Mouse (Mus musculus): ENCODE data around the gene Lrrc4c. TPM values are rescaled to one million over a fixed set of nuclear protein-coding genes. Genes with fewer than 3 reads are reported as not detected.

Lrrc4c gene
- total RNA-seq, 2 experiments from 2014 or later: 109 to 124 TPM

- DNase-seq (ENCODE audit: low spot score in 2 of 2): no peak
Observed at GRCm38 (mm10) chr2:96796681-96797385, 478.9 kb downstream of the Lrrc4c start.

DNA sequence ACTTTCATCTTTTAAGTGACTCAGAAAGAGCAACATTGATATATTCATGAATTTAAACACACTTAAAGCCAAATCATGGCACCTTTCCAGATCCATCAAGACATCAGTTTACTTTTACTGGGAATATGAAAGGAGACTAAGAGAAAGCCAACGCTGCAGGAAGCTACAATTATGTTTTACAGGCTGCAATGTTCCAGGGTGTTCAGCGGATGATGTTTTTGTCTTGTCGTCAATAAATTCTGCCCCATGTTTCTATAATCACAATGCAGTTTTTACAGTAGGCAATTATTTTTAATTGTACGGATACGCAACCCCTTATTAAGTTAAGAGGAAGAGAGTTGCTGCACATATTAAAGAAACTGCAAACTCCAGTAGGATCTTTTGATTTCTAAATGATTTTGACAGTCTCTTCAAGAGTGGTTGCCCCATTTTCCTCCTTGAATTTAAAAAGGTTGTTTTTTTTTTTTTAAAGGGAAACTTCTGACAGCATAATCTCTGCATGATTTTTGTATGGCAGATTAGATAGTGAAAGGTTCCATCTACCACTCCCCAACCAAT, 532.9 kb downstream of the Lrrc4c start:
- DNase-seq (ENCODE audit: low spot score in 2 of 2): no peak

DNA sequence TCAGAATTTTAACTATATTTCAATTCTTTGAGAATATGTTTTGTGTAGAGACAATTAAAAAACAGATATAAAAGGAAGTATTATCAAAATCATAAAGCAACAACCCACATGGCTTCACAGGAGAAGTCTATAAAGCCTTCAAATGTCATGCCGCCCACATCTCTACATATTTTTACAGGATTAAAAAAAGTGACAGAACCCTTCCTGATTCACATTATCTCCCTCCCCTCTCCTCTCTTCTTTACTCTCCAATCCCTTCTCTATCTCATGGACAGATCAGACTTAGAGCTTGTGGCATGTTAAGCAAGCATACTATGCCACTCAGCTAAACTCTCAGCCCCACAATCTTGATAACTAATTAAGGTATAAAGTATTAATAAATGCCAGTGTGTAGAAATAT, 535.8 kb downstream of the Lrrc4c start:
- no peak for DNase-seq (ENCODE audit: low spot score in 2 of 2)

DNA sequence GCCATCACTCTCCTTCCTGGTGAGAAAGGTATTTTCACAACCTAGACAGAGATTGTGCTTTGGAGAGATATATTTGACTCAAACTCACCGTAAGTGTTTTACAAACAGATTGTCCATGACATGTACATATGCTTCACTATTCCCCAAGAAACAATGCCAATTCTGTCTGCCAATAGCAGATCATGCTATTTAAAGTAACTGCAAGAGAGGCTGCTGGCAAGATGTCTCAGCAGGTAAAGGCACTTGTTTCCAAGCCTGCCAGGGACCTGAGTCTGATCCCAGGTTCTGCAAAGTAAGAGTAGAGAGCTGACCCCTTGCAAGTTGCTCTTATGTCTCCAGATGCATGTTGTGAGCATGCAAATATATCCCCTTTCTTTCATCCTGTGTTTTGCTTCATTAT, 558.1 kb downstream of the Lrrc4c start:
- DNase-seq (ENCODE audit: low spot score in 2 of 2): no peak

- DNase-seq (ENCODE audit: low spot score in 2 of 2): no peak
Observed at GRCm38 (mm10) chr2:96949531-96949930, 631.6 kb downstream of the Lrrc4c start.

DNA sequence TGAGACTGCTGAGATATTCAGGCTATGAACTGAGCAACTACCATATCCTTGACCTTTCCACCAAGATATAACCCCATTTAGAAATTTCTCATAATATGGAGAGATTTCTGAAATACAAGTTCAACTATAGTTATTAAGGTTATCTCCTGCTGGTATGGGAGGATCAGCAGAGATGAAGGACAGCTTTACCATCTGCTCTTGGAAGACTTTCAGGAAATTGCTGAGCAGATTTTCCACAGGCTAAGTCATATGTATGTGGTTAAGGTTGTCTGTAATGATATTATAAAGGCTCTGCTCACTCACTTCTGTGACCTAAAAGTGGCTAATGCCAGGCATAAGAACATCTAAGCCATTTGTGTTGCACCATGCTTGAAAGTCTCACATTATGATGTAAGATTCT, 681.6 kb downstream of the Lrrc4c start:
- DNase-seq (ENCODE audit: low spot score in 2 of 2): no peak

GRCm38 (mm10) chr2:97018319-97018718, 700.4 kb downstream of the Lrrc4c start:
- DNase-seq (ENCODE audit: low spot score in 2 of 2): no peak

- no peak for DNase-seq (ENCODE audit: low spot score in 2 of 2)
Observed at GRCm38 (mm10) chr2:97026991-97027390, 709.0 kb downstream of the Lrrc4c start.

GRCm38 (mm10) chr2:97027585-97027984, 709.6 kb downstream of the Lrrc4c start:
- DNase-seq (ENCODE audit: low spot score in 2 of 2): no peak

DNA sequence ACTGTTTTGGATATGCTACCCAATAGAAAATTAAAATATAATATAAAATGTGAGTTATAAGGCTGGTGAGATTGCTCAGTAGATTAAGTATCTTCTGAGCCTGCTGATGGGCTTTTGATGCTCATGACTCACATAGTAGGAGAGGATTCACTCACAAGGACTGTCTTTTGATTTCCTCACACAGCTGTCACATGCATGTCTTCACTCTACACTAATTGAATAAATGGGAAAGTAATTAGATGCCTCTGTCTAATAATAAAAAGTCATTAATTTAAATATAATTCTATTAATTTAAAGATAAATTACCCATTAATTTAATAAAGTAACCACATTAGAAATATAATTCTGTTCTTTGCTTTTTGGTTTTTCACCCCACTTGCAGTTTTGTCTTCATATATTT, 718.4 kb downstream of the Lrrc4c start:
- no peak for DNase-seq (ENCODE audit: low spot score in 2 of 2)

DNA sequence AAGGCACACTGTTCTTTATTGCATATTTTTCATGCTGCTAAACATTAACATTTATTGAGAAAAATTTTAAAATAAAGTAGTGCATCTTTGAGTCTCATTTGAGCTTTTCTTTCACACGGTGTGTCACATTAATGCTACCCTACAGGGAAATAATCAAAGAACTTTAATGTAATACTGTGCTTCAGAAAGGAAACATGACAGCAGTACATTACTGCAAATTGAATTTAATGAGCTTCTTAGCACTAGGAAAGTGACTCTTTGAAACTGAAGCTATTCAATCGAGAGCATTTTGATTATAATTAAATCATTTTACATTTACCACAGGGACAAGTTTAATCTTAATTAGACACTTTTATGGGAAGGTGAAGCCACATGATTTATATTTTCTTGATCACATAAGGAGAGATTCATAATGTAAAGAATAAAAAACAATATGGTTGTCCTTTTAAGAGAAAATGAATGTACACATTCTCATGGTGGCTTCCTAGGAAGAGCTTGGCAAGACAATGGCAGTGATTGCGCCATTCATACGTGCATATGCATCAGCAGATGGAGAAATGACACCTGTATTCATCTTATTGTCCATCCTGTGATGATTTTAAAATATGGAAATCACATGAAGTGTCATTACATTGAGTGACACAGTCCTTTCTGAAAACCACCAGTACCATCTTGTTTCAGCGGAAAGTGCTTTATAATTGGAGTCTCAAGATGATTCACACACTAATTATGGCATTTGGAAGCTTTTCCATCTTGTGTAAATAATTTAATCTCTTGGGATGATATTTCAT, 719.2 kb downstream of the Lrrc4c start:
- no peak for DNase-seq (ENCODE audit: low spot score in 2 of 2)

GRCm38 (mm10) chr2:97044016-97044415, 726.0 kb downstream of the Lrrc4c start:
- DNase-seq (ENCODE audit: low spot score in 2 of 2): no peak

- peak; percentile 7 to 8 for DNase-seq (ENCODE audit: low spot score in 2 of 2)
Observed at GRCm38 (mm10) chr2:97045628-97046027, 727.7 kb downstream of the Lrrc4c start.

- no peak for DNase-seq (ENCODE audit: low spot score in 2 of 2)
Observed at GRCm38 (mm10) chr2:97080156-97080555, 762.2 kb downstream of the Lrrc4c start.

DNA sequence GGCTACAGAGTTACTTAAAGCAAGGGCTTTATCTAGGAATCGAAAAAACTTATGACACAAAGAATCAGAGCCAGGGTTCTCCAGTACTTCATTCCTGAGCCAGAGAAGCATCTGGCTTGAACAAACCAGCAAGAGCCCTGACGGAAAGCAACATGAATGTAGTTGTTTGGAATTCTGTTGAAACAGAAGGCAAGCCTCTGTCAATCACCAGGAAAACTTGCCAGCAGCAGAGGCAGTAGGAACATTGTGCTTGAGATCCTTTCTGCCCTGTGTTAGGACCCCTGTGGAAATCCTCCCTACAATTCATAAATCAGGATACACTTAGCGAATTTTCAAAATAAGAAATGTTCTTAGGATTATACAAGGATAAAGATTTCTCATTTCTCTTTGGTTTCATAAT, 780.0 kb downstream of the Lrrc4c start:
- DNase-seq (ENCODE audit: low spot score in 2 of 2): no peak

GRCm38 (mm10) chr2:97103398-97104162, 785.6 kb downstream of the Lrrc4c start:
- DNase-seq (ENCODE audit: low spot score in 2 of 2): no peak

GRCm38 (mm10) chr2:97124246-97124645, 806.3 kb downstream of the Lrrc4c start:
- no peak for DNase-seq (ENCODE audit: low spot score in 2 of 2)

GRCm38 (mm10) chr2:97138454-97138853, 820.5 kb downstream of the Lrrc4c start:
- no peak for DNase-seq (ENCODE audit: low spot score in 2 of 2)

DNA sequence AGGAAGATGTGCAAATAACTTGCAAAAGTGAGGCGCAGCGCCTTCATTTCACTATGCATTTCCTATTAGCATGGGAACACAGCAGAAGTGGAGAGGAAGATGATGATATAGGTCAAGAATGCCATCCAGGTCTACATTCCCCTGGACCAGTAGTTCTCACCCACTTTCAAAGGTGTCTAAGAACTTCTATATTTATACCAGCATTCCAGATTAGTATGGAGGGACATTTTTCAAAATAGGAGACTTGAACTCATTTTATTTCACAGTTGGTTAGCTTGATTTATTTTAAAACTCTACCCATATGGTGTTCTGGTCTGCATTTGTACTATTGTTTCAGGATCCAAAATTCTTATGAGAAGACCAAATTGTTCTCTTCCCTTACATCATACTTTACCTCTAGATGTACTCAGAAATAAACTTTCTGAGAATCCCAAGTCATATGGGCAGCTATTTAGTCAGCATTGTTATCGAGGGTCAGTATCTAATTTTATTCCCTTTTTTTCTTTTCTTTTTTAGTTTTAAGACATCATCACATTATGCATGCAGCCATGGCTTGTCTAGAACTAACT, 833.7 kb downstream of the Lrrc4c start:
- DNase-seq (ENCODE audit: low spot score in 2 of 2): peak in 1 of 2 experiments; percentile 11

GRCm38 (mm10) chr2:97165745-97166144, 847.8 kb downstream of the Lrrc4c start:
- DNase-seq (ENCODE audit: low spot score in 2 of 2): no peak

GRCm38 (mm10) chr2:97178399-97178798, 860.4 kb downstream of the Lrrc4c start:
- DNase-seq (ENCODE audit: low spot score in 2 of 2): no peak
